ENCODE assay signal across 16 mouse cellular contexts in the genomic region with DNA sequence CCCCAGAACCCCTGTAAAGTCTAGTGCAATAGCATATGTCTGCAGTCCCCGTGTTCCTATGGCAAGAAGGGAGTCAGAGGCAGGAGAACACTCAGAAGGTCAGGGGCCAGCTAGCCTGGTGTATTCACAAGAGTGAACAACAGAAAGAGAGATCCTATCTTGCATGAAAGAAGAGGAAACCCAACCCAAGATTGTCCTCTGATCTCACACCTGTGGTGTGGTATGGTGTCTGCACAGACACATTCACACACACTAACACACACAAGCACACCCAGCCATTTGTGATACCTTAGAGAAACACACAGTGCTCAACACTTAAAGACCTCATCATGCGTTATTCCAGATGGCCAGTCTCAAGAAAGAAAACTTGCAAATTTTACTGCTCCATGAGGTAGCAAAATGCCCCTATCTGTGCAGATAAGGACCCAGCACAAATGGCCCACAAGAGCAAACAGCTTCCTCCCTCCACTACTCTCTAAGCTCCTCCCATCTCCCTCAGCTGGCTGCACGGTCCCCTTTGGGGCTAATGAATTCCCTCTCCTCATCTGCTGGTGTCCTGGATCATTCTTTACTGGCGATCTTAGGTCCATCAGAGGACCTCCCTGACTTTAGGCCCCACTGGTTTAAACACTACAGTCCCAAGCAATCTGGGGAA.
DNase-seq lines count a peak whose midpoint lies in the region; ATAC-seq lines count a peak whose summit lies in the region.
"Had no signal": no experiment of that assay in that cellular context is flagged by ENCODE, and none has a peak within 500 bp of the region (broad histone marks: within the 10 kb centered on the region; RNA-seq: fewer than 3 reads in every experiment).

No protein-coding gene starts in this region.

- no peak overlapping the region for H3K9ac ChIP-seq in forebrain, embryonic 11.5 days (ENCODE audit: low read length)
- H3K9ac ChIP-seq: forebrain, embryonic 15.5 days; heart, embryonic 12.5 days; liver, postnatal 0 days had no signal

- peak; percentile 82 for ATAC-seq in CD4-positive, CD25-positive, alpha-beta regulatory T cell, adult 4 months
- ATAC-seq in common myeloid progenitor, adult 5-6 weeks (replicated peaks; ENCODE audit: low read depth, poor library complexity, severe bottlenecking): peak; percentile 80
- ATAC-seq in forebrain, embryonic 11.5 days (replicated peaks; ENCODE audit: low FRiP score): no peak
- ATAC-seq: forebrain, embryonic 15.5 days; liver, postnatal 0 days had no signal

- H3K4me1 ChIP-seq in megakaryocyte, embryonic 14.5 days: peaks cover 50% of the 10 kb centered on the region
- H3K4me1 ChIP-seq in forebrain, embryonic 11.5 days (replicated peaks; ENCODE audit: control insufficient read depth, insufficient read depth, low read length): no peaks in the 10 kb centered on the region

- peak overlapping the region; percentile 30 for H3K4me3 ChIP-seq in megakaryocyte, embryonic 14.5 days (replicated peaks)
- H3K4me3 ChIP-seq in forebrain, embryonic 11.5 days (ENCODE audit: low read depth, low read length): no peak overlapping the region
- H3K4me3 ChIP-seq: forebrain, embryonic 15.5 days; heart, embryonic 12.5 days; hindbrain, embryonic 10.5 days had no signal

- no peak overlapping the region for H3K4me2 ChIP-seq in forebrain, embryonic 11.5 days (ENCODE audit: low read depth, low read length, severe bottlenecking)
- H3K4me2 ChIP-seq: forebrain, embryonic 15.5 days; heart, embryonic 12.5 days had no signal

- no peak overlapping the region for H3K27ac ChIP-seq in forebrain, embryonic 11.5 days (ENCODE audit: low read depth, low read length)
- H3K27ac ChIP-seq: forebrain, embryonic 15.5 days; hindbrain, embryonic 10.5 days had no signal

- WGBS in forebrain, embryonic 11.5 days: 54% methylated on average over 4 of the region's 4 CpGs

- H3K27me3 ChIP-seq in megakaryocyte, embryonic 14.5 days (replicated peaks): peaks cover 2% of the 10 kb centered on the region
- no peaks in the 10 kb centered on the region for H3K27me3 ChIP-seq in forebrain, embryonic 11.5 days (ENCODE audit: control insufficient read depth, insufficient read depth, low read length)
- H3K27me3 ChIP-seq: forebrain, embryonic 15.5 days; heart, embryonic 12.5 days had no signal

- peak; percentile 51 for DNase-seq in thymus, postnatal 14 days
- no peak for DNase-seq in left cerebral cortex, postnatal 14 days (ENCODE audit: low spot score in 2 of 2)
- no peak for DNase-seq in left cerebral cortex, postnatal 10 days (ENCODE audit: extremely low spot score in 1 of 2, low spot score in 2 of 2)
- no peak for DNase-seq in forebrain, embryonic 11.5 days (ENCODE audit: low spot score)
- DNase-seq: cerebellum, postnatal 10 days; gastrocnemius, postnatal 25 days; kidney, adult 18-20 months; kidney, postnatal 4 days; liver, postnatal 0 days; midbrain, embryonic 14.5 days had no signal

- intact Hi-C loops in left cerebral cortex, postnatal 14 days (cut with DNase I): no loop called here
- intact Hi-C loops in left cerebral cortex, postnatal 10 days (cut with DNase I): no loop called here

- H3K36me3 ChIP-seq in megakaryocyte, embryonic 14.5 days (replicated peaks; ENCODE audit: low read length): no peaks in the 10 kb centered on the region
- H3K36me3 ChIP-seq in forebrain, embryonic 11.5 days (ENCODE audit: control insufficient read depth, insufficient read depth, low read length): no peaks in the 10 kb centered on the region
- H3K36me3 ChIP-seq: forebrain, embryonic 15.5 days; heart, embryonic 12.5 days; hindbrain, embryonic 10.5 days had no signal

- no peaks in the 10 kb centered on the region for H3K9me3 ChIP-seq in megakaryocyte, embryonic 14.5 days
- no peaks in the 10 kb centered on the region for H3K9me3 ChIP-seq in forebrain, embryonic 11.5 days (ENCODE audit: control insufficient read depth, low read length)
- H3K9me3 ChIP-seq: forebrain, embryonic 15.5 days; heart, embryonic 12.5 days; hindbrain, embryonic 10.5 days had no signal
